Mouse (Mus musculus) hindbrain, embryonic 11.5 days (tissue): ENCODE results near the gene Nol6. TPM values are rescaled to one million over a fixed set of nuclear protein-coding genes. Genes with fewer than 3 reads are reported as not detected.

Source experiments
- ATAC-seq: fragments of 200-750 bp; cut with Nextera tagmentation; 2 replicates; pipeline ENCODE4 v1.8.0; 2017; ENCODE audit warnings: mild to moderate bottlenecking, moderate TSS enrichment, moderate library complexity; ENCODE audit not compliant: low FRiP score
- DNase-seq: peaks from one replicate; pipeline ENCODE4 v3.0.0-alpha.2; 2015; ENCODE audit warnings: low spot score
- H3K27ac ChIP-seq: fragments of 300-500 bp; sonication (generic); 2 replicates; pipeline ENCODE4 v1.5.1; 2014; ENCODE audit warnings: mild to moderate bottlenecking, low read depth, low read length
- H3K27me3 ChIP-seq: fragments of 300-500 bp; sonication (generic); 2 replicates; pipeline ENCODE4 v1.6.1; 2014; ENCODE audit warnings: mild to moderate bottlenecking, low read length, moderate library complexity, mixed read lengths; ENCODE audit not compliant: control insufficient read depth, insufficient read depth
- H3K36me3 ChIP-seq: fragments of 300-500 bp; sonication (generic); 2 replicates; pipeline ENCODE4 v1.6.1; 2014; ENCODE audit warnings: mild to moderate bottlenecking, low read length, moderate library complexity, mixed read lengths; ENCODE audit not compliant: control insufficient read depth, insufficient read depth
- H3K4me1 ChIP-seq: fragments of 300-500 bp; sonication (generic); replicated peaks from 2 replicates; pipeline ENCODE4 v1.6.1; 2014; ENCODE audit warnings: low read length, mixed read lengths; ENCODE audit not compliant: control insufficient read depth, insufficient read depth
- H3K4me2 ChIP-seq: fragments of 300-500 bp; sonication (generic); replicated peaks from 2 replicates; pipeline ENCODE4 v1.6.1; 2014; ENCODE audit warnings: mild to moderate bottlenecking, low read depth, low read length
- H3K4me3 ChIP-seq: fragments of 300-500 bp; sonication (generic); 2 replicates; pipeline ENCODE4 v1.5.1; 2014; ENCODE audit warnings: low read depth, low read length
- H3K9ac ChIP-seq: fragments of 300-500 bp; sonication (generic); 2 replicates; pipeline ENCODE4 v1.6.1; 2014; ENCODE audit warnings: low read depth, low read length
- H3K9me3 ChIP-seq: fragments of 300-500 bp; sonication (generic); 2 replicates; pipeline ENCODE4 v1.6.1; 2016; ENCODE audit warnings: low read length; ENCODE audit not compliant: control insufficient read depth
- WGBS: fragments of 180-500 bp; shearing (Covaris S2); extraction: QIAGEN DNeasy Blood & Tissue Kit; methylation state at CpG from one replicate; pipeline ENCODE4 v1.1.7; 2014; 5-methylcytosine and 5-hydroxymethylcytosine counted together
- polyA plus RNA-seq: library from polyadenylated mRNA; unstranded; fragments of >200 nt; fragmentation: Nextera tagmentation; extraction: Ambion mirVana; gene quantifications from 2 replicates; pipeline ENCODE4 v1.2.1, GENCODE M21; 2014

Nol6 gene
- polyA plus RNA-seq = 14.7 and 17.6 TPM in 2 replicates

- Histone ChIP-seq H3K4me3 (peak within 1 kb of the TSS; percentile 61), H3K27ac (no peak within 1 kb of the TSS), H3K9me3 (no peaks in the 10 kb centered on the region), H3K4me2 (peak within 1 kb of the TSS; percentile 70), H3K4me1 (no peaks in the 10 kb centered on the region), H3K27me3 (no peaks in the 10 kb centered on the region), H3K9ac (peak within 1 kb of the TSS; percentile 57), H3K36me3 (peaks cover 3% of the 10 kb centered on the region; the same call in 1 of the 2 replicates)
- ATAC-seq (peak; percentile 100), DNase-seq (peak; percentile 98)
- WGBS = 3% methylated on average over 29 of the region's 29 CpGs
Observed at GRCm38 (mm10) chr4:41124180-41124951, at the start of gene Nol6. Gene Nol6, minus strand, starts transcription at chr4:41124455.

- Histone ChIP-seq H3K9me3 (no peaks in the 10 kb centered on the region), H3K36me3 (no peaks in the 10 kb centered on the region), H3K9ac (no peak overlapping the region), H3K27ac (no peak overlapping the region), H3K4me2 (no peak overlapping the region), H3K4me3 (no peak overlapping the region), H3K4me1 (no peaks in the 10 kb centered on the region), H3K27me3 (no peaks in the 10 kb centered on the region)
- no peak for DNase-seq
- no peak for ATAC-seq
- WGBS = 88% methylated on average over 2 of the region's 2 CpGs
Observed at GRCm38 (mm10) chr4:41170970-41171369, 46.7 kb upstream of the Nol6 start.

GRCm38 (mm10) chr4:41165693-41166475, 41.6 kb upstream of the Nol6 start:
- no peak overlapping the region for H3K9ac ChIP-seq
- no peaks in the 10 kb centered on the region for H3K9me3 ChIP-seq
- H3K36me3 ChIP-seq = no peaks in the 10 kb centered on the region
- no peaks in the 10 kb centered on the region for H3K27me3 ChIP-seq
- 82% methylated on average over 6 of the region's 6 CpGs for WGBS
- H3K4me3 ChIP-seq = no peak overlapping the region
- H3K4me2 ChIP-seq = no peak overlapping the region
- ATAC-seq (no peak), DNase-seq (peak; percentile 87)
- peak overlapping the region; percentile 67 for H3K27ac ChIP-seq
- H3K4me1 ChIP-seq = no peaks in the 10 kb centered on the region

GRCm38 (mm10) chr4:41164974-41165373, 40.7 kb upstream of the Nol6 start:
- H3K4me3 ChIP-seq = no peak overlapping the region
- ATAC-seq (no peak), DNase-seq (peak; percentile 19)
- H3K27ac ChIP-seq = peak overlapping the region; percentile 67; the same call in 1 of the 2 replicates
- H3K9ac ChIP-seq = no peak overlapping the region
- WGBS = 18% methylated on average over 2 of the region's 2 CpGs
- H3K36me3 ChIP-seq = no peaks in the 10 kb centered on the region
- H3K27me3 ChIP-seq = no peaks in the 10 kb centered on the region
- no peak overlapping the region for H3K4me2 ChIP-seq
- no peaks in the 10 kb centered on the region for H3K4me1 ChIP-seq
- H3K9me3 ChIP-seq = no peaks in the 10 kb centered on the region

- no peak for ATAC-seq
- 98% methylated on average over 3 of the region's 3 CpGs for WGBS
Observed at GRCm38 (mm10) chr4:41161232-41161631, 37.0 kb upstream of the Nol6 start.

GRCm38 (mm10) chr4:41158251-41158650, 34.0 kb upstream of the Nol6 start:
- H3K36me3 ChIP-seq = no peaks in the 10 kb centered on the region
- no peak overlapping the region for H3K27ac ChIP-seq
- ATAC-seq = no peak
- no peak for DNase-seq
- no peak overlapping the region for H3K9ac ChIP-seq
- H3K4me3 ChIP-seq = no peak overlapping the region
- H3K4me2 ChIP-seq = no peak overlapping the region
- no peaks in the 10 kb centered on the region for H3K27me3 ChIP-seq
- 97% methylated on average over 1 of the region's 1 CpGs for WGBS
- H3K9me3 ChIP-seq = no peaks in the 10 kb centered on the region
- H3K4me1 ChIP-seq = no peaks in the 10 kb centered on the region

More at GRCm38 (mm10) chr4:41161232-41161631, 37.0 kb upstream of the Nol6 start:
- Histone ChIP-seq H3K4me2 (no peak overlapping the region), H3K36me3 (no peaks in the 10 kb centered on the region), H3K9me3 (no peaks in the 10 kb centered on the region), H3K4me3 (no peak overlapping the region), H3K27ac (no peak overlapping the region), H3K27me3 (no peaks in the 10 kb centered on the region), H3K9ac (no peak overlapping the region), H3K4me1 (no peaks in the 10 kb centered on the region)
- DNase-seq = no peak

GRCm38 (mm10) chr4:41156961-41157360, 32.7 kb upstream of the Nol6 start:
- no peak overlapping the region for H3K4me2 ChIP-seq
- DNase-seq = no peak
- no peak overlapping the region for H3K27ac ChIP-seq
- WGBS = 90% methylated on average over 9 of the region's 9 CpGs
- no peak for ATAC-seq
- H3K9me3 ChIP-seq = no peaks in the 10 kb centered on the region
- H3K4me3 ChIP-seq = no peak overlapping the region
- H3K4me1 ChIP-seq = no peaks in the 10 kb centered on the region
- no peak overlapping the region for H3K9ac ChIP-seq
- H3K27me3 ChIP-seq = no peaks in the 10 kb centered on the region
- H3K36me3 ChIP-seq = no peaks in the 10 kb centered on the region

- H3K27ac ChIP-seq = no peak overlapping the region
- H3K9me3 ChIP-seq = no peaks in the 10 kb centered on the region
- H3K4me2 ChIP-seq = no peak overlapping the region
- DNase-seq = no peak
- WGBS = 91% methylated on average over 3 of the region's 3 CpGs
- ATAC-seq = no peak
- no peaks in the 10 kb centered on the region for H3K27me3 ChIP-seq
- H3K9ac ChIP-seq = no peak overlapping the region
- no peaks in the 10 kb centered on the region for H3K36me3 ChIP-seq
- H3K4me3 ChIP-seq = no peak overlapping the region
- no peaks in the 10 kb centered on the region for H3K4me1 ChIP-seq
Observed at GRCm38 (mm10) chr4:41153146-41153545, 28.9 kb upstream of the Nol6 start.
